Mouse (Mus musculus): Measurements from ENCODE around the gene Hoxb5. TPM values are rescaled to one million over a fixed set of nuclear protein-coding genes. Genes with fewer than 3 reads are reported as not detected.
A peak's percentile ranks its signal among the peaks of the same experiment; 100 is the strongest.

Gene Hoxb5
- 115 and 140 TPM in 2 replicates for polyA plus RNA-seq (2015; fragmentation: Nextera tagmentation; extraction: Ambion mirVana)

DNA sequence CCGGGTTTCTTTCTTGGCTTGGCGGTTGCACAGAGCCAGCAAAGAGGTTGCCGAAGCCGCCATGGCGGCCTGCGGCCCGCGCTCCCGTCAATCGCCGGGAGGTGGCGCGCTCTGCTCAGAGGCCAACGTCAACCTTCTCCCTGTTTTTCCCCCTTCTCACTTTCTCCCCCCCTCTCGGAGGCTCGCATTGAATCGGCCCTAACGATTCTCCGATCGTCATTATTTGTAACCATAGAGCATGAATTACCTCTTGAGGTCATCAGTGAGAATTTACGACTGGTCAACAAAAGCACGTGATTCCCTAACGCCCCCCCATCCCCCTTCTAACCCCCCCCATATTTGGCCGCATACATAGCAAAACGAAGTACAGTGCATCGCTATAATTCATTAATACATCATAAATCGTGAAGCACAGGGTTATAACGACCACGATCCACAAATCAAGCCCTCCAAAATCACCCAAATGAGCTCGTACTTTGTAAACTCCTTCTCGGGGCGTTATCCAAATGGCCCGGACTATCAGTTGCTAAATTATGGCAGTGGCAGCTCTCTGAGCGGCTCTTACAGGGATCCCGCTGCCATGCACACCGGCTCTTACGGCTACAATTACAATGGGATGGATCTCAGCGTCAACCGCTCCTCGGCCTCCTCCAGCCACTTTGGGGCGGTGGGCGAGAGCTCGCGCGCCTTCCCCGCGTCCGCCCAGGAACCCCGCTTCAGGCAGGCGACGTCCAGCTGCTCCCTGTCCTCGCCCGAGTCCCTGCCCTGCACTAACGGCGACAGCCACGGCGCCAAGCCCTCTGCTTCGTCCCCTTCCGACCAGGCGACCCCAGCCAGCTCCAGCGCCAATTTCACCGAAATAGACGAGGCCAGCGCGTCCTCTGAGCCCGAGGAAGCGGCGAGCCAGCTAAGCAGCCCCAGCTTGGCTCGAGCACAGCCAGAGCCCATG is at the start of gene Hoxb5:
Gene Hoxb5, plus strand, starts transcription at position 186 of the 949 bp plus-strand sequence.
- Histone ChIP-seq H3K4me3 (peak within 1 kb of the TSS; percentile 47), H3K36me3 (no peaks in the 10 kb centered on the region), H3K4me2 (peak within 1 kb of the TSS; percentile 59), H3K9me3 (no peaks in the 10 kb centered on the region), H3K27ac (replicated peaks) (peak within 1 kb of the TSS; percentile 96), H3K4me1 (replicated peaks) (0 out of 2 replicates have a peak, but pooled peaks cover 2% of the 10 kb centered on the region), H3K27me3 (peaks cover 66% of the 10 kb centered on the region), H3K9ac (peak within 1 kb of the TSS; percentile 54)
- WGBS = under 1% methylated on average over 69 of the region's 69 CpGs
- ATAC-seq (ENCODE audit: low FRiP score, low read depth) = peak; percentile 62

DNA sequence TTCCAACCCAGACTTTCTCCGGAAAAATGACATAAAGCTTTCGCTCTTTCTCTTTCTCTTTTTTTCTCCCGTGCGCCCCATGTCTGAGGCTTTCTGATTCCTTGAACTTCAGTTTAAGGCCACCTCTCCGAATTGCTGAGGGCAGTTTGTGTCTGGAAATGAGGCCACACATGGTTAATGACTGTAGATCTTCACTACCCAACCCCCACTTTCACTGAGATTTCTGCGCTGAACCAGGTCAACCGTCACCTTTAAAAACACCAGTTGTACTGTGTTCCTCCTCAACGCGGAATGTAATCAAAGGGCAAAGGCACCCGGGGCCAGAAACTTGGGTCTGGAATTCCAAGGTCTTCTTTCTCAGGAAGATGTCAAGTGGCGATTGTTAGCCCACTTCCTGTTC is 48.9 kb upstream of the Hoxb5 start:
- Histone ChIP-seq H3K4me1 (replicated peaks) (no peaks in the 10 kb centered on the region), H3K27ac (replicated peaks) (no peak overlapping the region), H3K9ac (no peak overlapping the region), H3K9me3 (no peaks in the 10 kb centered on the region), H3K27me3 (peaks cover 97% of the 10 kb centered on the region), H3K36me3 (no peaks in the 10 kb centered on the region), H3K4me3 (no peak overlapping the region), H3K4me2 (no peak overlapping the region)
- ATAC-seq (ENCODE audit: low FRiP score, low read depth) = no peak
- WGBS = 0% methylated on average over 11 of the region's 11 CpGs

DNA sequence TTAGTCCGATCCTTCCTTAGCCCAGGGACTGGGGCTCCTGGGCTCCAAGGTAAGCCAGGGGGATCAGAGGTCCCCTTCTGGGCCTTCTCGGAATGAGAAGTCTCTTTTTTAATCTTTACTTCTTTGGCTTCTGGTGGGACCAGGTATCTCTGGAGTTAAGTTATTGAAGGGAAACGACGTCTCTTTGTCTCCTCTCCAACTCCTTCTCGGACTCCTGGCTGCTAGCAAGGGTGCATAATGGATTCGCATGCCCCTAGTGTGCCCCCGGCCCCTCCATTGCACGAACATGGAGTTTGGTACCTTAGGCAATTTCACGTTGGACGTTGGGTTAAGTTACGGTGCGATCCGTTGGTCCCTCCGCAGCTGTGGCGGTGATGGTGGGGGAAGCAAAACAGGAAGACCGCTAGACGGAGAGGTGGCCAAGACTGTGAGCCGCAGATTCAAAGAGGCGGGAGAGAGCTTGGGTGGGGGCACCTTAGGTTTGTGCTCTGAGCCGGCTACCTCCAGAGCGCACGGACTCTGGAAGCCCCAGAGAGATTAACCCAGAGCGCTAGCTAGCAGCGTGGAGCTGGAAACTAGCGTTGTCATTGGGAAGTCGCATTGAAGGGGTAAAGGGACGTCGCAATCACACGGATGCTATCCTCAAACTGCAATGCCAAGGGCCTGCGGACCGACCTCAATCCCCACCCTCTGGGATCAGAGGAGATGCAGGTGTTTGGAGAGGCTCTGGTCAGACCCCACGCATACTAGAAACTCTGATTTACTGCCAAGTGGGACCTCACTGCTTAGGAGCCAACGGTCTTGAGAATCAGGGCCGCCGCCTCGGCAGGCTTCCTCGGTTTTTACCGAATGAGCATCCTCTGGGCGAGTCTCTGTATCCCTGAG is 47.8 kb upstream of the Hoxb5 start:
- Histone ChIP-seq H3K4me2 (no peak overlapping the region), H3K36me3 (no peaks in the 10 kb centered on the region), H3K9me3 (no peaks in the 10 kb centered on the region), H3K27me3 (peaks cover 97% of the 10 kb centered on the region), H3K9ac (no peak overlapping the region), H3K27ac (replicated peaks) (no peak overlapping the region), H3K4me1 (replicated peaks) (no peaks in the 10 kb centered on the region), H3K4me3 (no peak overlapping the region)
- WGBS = 1% methylated on average over 39 of the region's 39 CpGs
- ATAC-seq (ENCODE audit: low FRiP score, low read depth) = no peak

DNA sequence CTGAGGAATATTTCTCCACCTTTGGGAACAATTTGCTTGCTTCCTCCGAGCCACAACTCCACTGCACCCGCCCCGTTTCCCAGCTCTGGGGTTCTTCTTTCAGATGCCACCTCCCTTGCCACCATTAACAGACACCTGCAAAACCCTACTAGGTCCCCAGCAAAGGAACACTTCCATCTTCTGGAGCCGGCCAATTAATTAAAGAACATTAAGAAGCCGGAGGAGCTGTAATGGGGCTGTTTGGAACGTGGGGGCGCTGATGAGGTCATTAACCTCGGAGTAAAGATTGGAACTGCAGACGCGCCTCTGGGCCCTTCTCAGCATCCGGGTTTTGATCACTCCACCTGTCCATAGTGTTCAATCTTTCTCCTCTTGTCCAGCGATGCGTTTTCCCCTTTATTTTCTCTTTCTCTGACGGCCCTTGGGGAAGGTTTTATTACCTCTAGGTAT is 47.1 kb upstream of the Hoxb5 start:
- no peak for ATAC-seq (ENCODE audit: low FRiP score, low read depth)
- WGBS = 2% methylated on average over 14 of the region's 14 CpGs
- Histone ChIP-seq H3K4me3 (no peak overlapping the region), H3K4me1 (replicated peaks) (no peaks in the 10 kb centered on the region), H3K4me2 (no peak overlapping the region), H3K36me3 (no peaks in the 10 kb centered on the region), H3K9ac (no peak overlapping the region), H3K27me3 (peaks cover 97% of the 10 kb centered on the region), H3K27ac (replicated peaks) (no peak overlapping the region), H3K9me3 (no peaks in the 10 kb centered on the region)

DNA sequence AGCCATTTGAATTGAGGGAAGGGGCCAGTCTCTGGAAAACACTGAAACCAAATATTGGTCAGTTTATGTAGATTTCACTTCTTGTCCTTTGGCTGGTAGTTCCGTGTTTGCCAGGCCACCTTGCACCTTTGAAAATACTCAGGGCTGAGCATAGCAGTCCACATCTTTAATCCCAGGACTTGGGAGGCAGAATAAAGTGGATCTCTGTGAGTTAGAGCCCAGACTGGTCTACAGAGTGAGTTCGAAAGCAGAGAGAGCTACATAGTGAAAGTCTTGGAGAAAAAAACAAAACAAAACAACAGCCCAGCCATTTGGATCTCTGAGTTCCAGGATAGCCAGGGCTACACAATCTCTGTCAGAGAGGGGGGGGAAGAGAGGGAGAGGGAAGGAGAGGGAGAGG is 46.0 kb upstream of the Hoxb5 start:
- Histone ChIP-seq H3K27ac (replicated peaks) (no peak overlapping the region), H3K4me1 (replicated peaks) (no peaks in the 10 kb centered on the region), H3K4me3 (no peak overlapping the region), H3K9me3 (no peaks in the 10 kb centered on the region), H3K27me3 (peaks cover 97% of the 10 kb centered on the region), H3K36me3 (no peaks in the 10 kb centered on the region), H3K9ac (no peak overlapping the region), H3K4me2 (no peak overlapping the region)
- ATAC-seq (ENCODE audit: low FRiP score, low read depth) = no peak
- 21% methylated on average over 2 of the region's 2 CpGs for WGBS

DNA sequence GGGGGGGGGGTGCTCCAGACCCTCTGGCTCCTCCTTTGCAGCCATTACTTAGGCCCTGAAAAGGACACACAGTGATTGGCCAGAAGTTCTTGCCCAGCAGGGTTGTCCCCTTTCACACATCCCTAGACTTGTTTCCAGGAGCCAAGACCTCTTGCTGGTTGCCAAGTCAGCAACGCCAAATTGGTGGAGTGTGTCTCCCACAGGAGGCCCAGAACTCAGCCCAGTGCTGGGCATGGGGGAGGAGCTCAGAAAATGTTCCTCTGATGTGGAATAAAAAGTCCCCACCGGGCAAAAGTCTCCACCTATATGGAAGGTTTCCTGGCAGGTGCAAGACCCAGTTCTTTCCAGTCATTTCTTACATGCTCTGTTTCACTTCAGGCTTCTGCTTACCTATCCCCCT is 44.1 kb upstream of the Hoxb5 start:
- Histone ChIP-seq H3K36me3 (no peaks in the 10 kb centered on the region), H3K27ac (replicated peaks) (no peak overlapping the region), H3K9ac (no peak overlapping the region), H3K27me3 (peaks cover 98% of the 10 kb centered on the region), H3K9me3 (no peaks in the 10 kb centered on the region), H3K4me1 (replicated peaks) (no peaks in the 10 kb centered on the region), H3K4me3 (no peak overlapping the region), H3K4me2 (no peak overlapping the region)
- no peak for ATAC-seq (ENCODE audit: low FRiP score, low read depth)
- 0% methylated on average over 2 of the region's 2 CpGs for WGBS

DNA sequence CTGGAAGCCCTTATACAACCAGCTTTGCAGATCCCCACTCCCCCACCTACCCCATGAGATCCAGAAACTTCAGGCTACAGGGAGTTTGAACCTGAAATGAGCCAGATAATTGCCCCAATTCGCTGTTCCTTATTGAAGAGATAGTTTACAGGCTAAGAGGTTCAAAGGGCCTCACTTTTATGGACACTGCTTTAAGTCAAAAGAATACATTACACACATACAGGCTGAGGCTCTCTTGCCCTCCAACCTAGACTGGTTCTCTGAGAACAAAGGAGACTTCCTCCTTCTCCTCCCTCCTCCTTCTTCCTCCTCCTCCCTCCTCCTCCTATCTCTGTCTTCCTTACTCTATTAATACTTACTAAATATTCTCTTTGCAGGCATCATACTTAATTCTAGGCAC is 43.6 kb upstream of the Hoxb5 start:
- H3K4me3 ChIP-seq = no peak overlapping the region

DNA sequence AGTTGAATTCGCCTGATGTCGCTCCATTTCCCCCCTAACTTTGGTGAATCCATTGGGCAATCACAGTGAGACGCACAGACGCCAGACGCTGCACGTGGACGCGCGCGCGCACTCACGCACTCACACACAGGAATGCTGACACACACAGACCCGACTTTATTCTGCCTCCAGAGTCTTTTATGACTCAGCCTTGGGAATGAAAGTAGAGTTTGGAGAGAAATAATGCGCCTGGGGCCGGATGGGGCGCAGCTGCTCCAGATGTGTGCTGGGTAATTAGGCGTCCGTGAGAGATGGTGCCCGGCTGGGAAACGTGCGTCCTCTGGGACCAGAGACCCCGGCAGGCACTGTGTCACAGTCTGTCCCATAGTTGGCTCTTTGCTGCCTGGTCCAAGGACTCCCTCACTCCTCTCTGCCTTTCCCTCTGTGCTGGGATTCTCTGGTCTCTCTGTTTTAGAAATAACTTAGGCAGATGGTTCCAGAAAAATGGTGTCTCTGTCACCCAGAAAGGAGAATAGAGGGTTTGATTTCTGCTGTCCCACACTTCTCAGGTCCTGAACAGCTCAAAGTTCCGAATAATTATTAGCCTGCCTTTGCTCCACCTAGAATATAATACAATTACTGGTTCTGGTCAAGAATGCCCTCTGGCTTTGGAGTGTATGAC is 42.7 kb upstream of the Hoxb5 start:
- Histone ChIP-seq H3K27me3 (peaks cover 98% of the 10 kb centered on the region), H3K4me2 (no peak overlapping the region), H3K27ac (replicated peaks) (no peak overlapping the region), H3K9ac (no peak overlapping the region), H3K4me3 (no peak overlapping the region), H3K36me3 (no peaks in the 10 kb centered on the region), H3K9me3 (no peaks in the 10 kb centered on the region), H3K4me1 (replicated peaks) (no peaks in the 10 kb centered on the region)
- 1% methylated on average over 23 of the region's 23 CpGs for WGBS
- ATAC-seq (ENCODE audit: low FRiP score, low read depth) = no peak

More for the DNA sequence above, 43.6 kb upstream of the Hoxb5 start:
- Histone ChIP-seq H3K9ac (no peak overlapping the region), H3K36me3 (no peaks in the 10 kb centered on the region), H3K9me3 (no peaks in the 10 kb centered on the region), H3K4me2 (no peak overlapping the region), H3K27ac (replicated peaks) (no peak overlapping the region), H3K4me1 (replicated peaks) (no peaks in the 10 kb centered on the region), H3K27me3 (peaks cover 98% of the 10 kb centered on the region)
- WGBS = 4% methylated on average over 1 of the region's 1 CpGs
- no peak for ATAC-seq (ENCODE audit: low FRiP score, low read depth)

DNA sequence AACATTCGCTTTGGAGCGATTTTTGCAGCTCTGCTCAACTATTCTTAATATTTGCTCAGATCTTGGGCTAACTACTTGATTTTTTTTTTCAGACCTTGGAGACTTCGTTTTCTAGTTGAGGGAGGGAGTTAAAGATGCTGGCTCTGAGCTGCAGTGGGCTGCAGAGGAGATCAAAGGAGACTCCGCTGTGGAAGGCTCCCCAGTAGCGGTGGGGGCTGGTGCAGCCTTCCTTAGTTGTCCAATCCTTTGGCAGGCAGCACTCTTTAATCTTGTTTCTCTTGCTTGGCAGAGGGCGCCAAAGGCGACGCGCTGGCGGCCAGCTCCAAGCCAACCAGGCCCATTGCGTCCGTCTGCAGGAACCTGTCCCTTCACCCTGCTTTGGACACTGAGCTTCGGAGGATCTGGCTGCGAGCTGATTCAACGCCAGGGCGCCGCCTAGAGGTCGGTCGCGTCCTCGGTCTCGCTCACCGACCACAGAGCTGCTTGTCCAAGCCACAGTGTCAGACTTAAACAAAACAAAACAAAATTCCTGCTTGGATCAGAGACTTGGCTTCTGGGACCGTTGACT is 41.7 kb upstream of the Hoxb5 start:
- WGBS = 2% methylated on average over 24 of the region's 24 CpGs
- no peak overlapping the region for H3K4me3 ChIP-seq
- H3K9me3 ChIP-seq = no peaks in the 10 kb centered on the region
- H3K4me1 ChIP-seq (replicated peaks) = no peaks in the 10 kb centered on the region
- H3K36me3 ChIP-seq = no peaks in the 10 kb centered on the region
- no peak overlapping the region for H3K27ac ChIP-seq (replicated peaks)
- H3K27me3 ChIP-seq = peaks cover 98% of the 10 kb centered on the region
- ATAC-seq (ENCODE audit: low FRiP score, low read depth) = no peak
- no peak overlapping the region for H3K9ac ChIP-seq
- H3K4me2 ChIP-seq = no peak overlapping the region

DNA sequence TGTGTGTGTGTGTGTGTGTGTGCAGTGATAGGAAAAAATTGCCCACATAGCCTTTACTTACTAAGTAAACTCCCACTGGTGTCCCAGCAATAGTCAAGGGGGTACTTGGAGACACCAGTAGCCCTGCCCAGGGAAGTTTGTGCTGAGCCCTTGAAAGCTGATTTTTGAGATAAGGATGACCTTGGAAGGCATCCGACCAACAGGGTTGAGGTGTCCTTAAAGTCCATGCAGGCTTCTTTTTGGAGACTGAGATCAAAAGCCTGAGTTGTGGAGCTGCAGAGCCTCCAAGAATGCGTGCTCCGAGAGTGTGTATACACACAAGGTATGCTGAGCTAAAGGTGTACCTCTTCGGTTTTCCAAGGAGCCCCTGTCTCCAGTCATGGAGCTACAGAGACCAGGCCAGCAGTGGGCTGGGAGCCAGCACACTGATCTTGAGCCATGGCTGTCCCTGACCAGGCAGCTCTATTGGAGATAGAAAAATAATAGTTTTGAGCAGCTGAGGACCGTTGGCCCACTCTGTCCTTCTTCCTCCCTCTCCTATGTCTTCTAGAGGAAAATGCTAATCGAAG is 40.8 kb upstream of the Hoxb5 start:
- Histone ChIP-seq H3K27me3 (peaks cover 98% of the 10 kb centered on the region), H3K9ac (no peak overlapping the region), H3K27ac (replicated peaks) (no peak overlapping the region), H3K4me2 (no peak overlapping the region), H3K36me3 (no peaks in the 10 kb centered on the region), H3K4me1 (replicated peaks) (no peaks in the 10 kb centered on the region), H3K9me3 (no peaks in the 10 kb centered on the region), H3K4me3 (no peak overlapping the region)
- no peak for ATAC-seq (ENCODE audit: low FRiP score, low read depth)
- 16% methylated on average over 6 of the region's 6 CpGs for WGBS
